Mouse (Mus musculus) brain, adult 2 months (tissue): ENCODE measurements at regions not wholly inside any gene's neighbourhood (a gene's known extent, or its start where the extent isn't known, plus 50 kb on each side); places are given as distances from the start of the nearest gene placed in this dataset.

ENCODE experiments used
- DNase-seq: peaks from one replicate; pipeline ENCODE4 v3.0.0; 2011; ENCODE audit warnings: low read depth, low spot score

DNA sequence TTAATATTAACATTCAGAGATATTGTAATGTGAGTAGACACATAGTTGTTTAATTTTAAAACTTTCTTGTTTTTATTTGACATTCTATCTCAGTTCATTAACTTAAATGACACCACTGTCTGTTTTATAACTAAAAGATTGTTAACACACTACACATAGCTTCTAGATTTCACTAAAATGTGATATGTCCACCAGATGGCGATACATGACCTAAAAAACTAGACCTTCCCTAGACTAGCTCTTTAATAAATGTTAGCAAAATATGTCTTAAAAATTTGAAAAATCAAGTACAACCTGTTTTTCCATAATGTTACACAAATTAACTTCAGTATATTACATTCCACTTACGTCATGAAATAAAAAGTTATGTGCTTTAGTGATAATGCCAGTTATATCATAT lies 1398.8 kb upstream of the Cdh9 start:
- peak; percentile 36 for DNase-seq

DNA sequence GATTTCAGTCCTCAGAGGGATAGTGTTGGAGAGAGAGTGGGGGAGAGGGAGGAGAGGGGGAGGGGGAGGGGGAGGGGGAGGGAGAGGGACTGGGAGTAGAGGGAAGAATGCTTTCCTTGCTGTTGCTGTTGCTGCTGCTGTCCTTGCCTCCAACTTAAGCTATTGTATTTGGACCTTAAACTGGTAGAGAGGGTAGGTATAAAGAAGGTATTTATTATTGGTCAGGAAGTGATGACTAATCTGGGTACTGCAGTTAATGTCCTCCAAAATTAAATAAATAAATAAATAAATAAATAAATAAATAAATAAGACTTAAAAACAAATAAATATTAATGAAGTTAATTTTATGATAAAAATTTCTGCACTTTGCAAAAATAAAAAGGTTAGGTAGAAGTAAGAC lies 1396.6 kb upstream of the Cdh9 start:
- DNase-seq, result no peak

DNA sequence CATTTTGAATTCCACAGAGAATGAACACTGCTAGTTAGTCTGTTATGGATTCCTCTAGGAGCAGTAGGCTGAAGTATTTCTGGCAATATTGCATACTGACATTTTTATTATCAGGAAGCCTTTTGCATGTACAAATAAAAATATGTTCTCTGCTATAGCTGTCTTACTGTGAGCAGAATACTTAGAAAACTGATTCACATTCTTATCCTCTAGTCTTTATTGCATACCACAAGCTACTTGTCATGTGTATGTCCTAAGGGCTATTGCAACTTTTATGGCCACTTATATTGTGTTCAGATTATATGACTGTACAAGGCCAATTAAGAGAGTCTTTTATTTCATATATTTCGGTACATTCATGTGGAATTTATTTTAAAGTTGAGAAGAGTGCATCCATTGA lies 1366.7 kb upstream of the Cdh9 start:
- DNase-seq, result no peak

DNA sequence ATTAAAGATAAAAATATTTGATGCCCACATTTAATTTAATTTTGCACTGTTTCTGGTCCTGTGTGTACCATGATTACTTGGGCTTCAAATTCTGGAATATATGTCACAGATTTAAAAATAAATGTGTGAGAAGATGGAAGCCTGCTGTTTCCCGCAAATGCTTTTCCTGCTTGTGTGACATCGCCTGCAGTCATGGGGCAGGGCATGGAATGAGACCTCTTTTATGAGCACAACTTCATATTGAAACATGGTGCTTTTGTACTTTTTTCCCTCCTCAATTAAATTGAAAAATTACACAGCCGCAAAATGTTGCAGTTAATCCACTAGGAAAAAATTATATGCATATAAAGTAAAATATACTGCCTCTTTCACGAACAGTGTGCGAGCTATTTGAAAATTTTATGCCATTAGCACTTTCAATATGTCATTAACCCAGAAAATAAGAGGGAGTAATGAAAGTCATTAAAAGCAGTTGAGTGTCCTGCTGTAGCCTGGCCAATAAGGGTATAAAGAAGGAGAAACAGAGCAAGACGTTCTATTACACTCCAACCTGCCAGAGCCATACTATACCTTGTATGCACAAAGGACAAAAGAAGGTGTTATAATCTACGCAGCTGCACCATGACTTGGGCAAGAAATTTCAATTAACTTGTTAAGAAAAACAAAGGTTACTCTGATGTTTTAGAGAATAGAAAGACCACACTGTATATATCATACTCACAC lies 1336.1 kb upstream of the Cdh9 start:
- DNase-seq, result no peak
